Mouse (Mus musculus) bone marrow, adult 2 months (tissue): ENCODE data around the gene Itga8.

ENCODE experiments used
- CTCF ChIP-seq: fragments of 200-500 bp; IDR thresholded peaks from 2 replicates; pipeline ENCODE4 v1.5.1; 2011; ENCODE audit warnings: low read length, control low read depth; ENCODE audit not compliant: control insufficient read depth, insufficient read depth
- POLR2A ChIP-seq: fragments of 200-500 bp; IDR thresholded peaks from 2 replicates; pipeline ENCODE4 v1.6.1; 2011; ENCODE audit warnings: low read depth, mild to moderate bottlenecking, control low read depth, low read length, borderline replicate concordance; ENCODE audit not compliant: control insufficient read depth

DNA sequence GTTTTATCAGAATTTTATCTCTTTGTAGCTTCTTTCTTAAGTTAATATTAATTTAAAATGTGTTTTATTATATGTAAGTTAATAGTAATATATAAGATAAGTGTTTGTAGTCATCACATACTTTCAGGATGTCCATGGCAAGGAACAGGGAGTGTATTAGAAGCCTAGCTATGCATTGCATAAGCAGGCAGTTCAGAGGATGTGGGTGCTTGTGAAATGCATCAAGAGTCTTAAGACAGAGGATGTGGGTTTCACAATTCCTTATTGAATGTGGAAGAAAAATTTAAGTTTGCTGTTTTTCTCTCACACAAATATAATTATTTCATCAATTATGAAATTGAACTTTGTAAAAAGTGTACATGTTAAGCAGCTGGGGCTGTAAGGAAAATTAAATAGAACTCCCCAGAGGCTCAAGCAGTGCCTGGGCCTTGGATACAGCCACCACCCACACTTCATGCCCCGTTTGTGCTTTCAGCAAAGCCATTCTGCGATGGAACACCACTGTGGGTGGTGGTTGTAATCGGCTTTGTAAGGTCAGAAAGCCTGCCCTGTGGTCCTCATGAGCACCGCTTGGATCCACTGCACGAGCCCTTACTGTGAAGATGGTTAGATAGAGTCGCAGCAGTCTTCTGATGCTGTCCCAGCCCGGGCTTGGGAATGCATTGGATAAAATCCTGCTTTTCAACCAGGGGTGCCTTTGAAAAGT, 126.8 kb downstream of the Itga8 start:
- TF ChIP-seq CTCF, result no peak
- no peak for TF ChIP-seq POLR2A
